Mouse (Mus musculus) kidney, postnatal 0 days (tissue): ENCODE results near the gene Olfr183. TPM values are rescaled to one million over a fixed set of nuclear protein-coding genes. Genes with fewer than 3 reads are reported as not detected.
"Not testable (repeated sequence)": the region's sequence is repeated elsewhere in the genome, so short reads cannot be mapped to it uniquely, and the experiment has no call there.

Experiments used
- ATAC-seq: fragments of 200-750 bp; cut with Nextera tagmentation; replicated peaks from 2 replicates; pipeline ENCODE4 v1.8.0; 2017; ENCODE audit warnings: low read depth, moderate number of reproducible peaks, moderate TSS enrichment, moderate library complexity; ENCODE audit not compliant: low FRiP score
- DNase-seq: peaks from one replicate; pipeline ENCODE4 v3.0.0-alpha.2; 2016; ENCODE audit warnings: low spot score
- H3K27ac ChIP-seq: fragments of 300-500 bp; sonication (generic); 2 replicates; pipeline ENCODE4 v1.5.1; 2014; ENCODE audit warnings: mild to moderate bottlenecking
- H3K27me3 ChIP-seq: fragments of 300-500 bp; sonication (generic); 2 replicates; pipeline ENCODE4 v1.6.1; 2014; ENCODE audit warnings: low read length, mixed read lengths; ENCODE audit not compliant: insufficient read depth
- H3K36me3 ChIP-seq: fragments of 300-500 bp; sonication (generic); 2 replicates; pipeline ENCODE4 v1.6.1; 2014; ENCODE audit warnings: low read length, mixed read lengths; ENCODE audit not compliant: insufficient read depth
- H3K4me1 ChIP-seq: fragments of 300-500 bp; sonication (generic); replicated peaks from 2 replicates; pipeline ENCODE4 v1.6.1; 2014; ENCODE audit warnings: antibody characterized with exemption, low read length, mixed read lengths; ENCODE audit not compliant: insufficient read depth
- H3K4me2 ChIP-seq: fragments of 300-500 bp; sonication (generic); 2 replicates; pipeline ENCODE4 v1.6.1; 2014; ENCODE audit warnings: mild to moderate bottlenecking, low read length, moderate library complexity, mixed read lengths
- H3K4me3 ChIP-seq: fragments of 300-500 bp; sonication (generic); replicated peaks from 2 replicates; pipeline ENCODE4 v1.5.1; 2014; ENCODE audit warnings: low read depth, low read length
- H3K9ac ChIP-seq: fragments of 300-500 bp; sonication (generic); 2 replicates; pipeline ENCODE4 v1.6.1; 2014; ENCODE audit warnings: low read depth, low read length
- H3K9me3 ChIP-seq: fragments of 300-500 bp; sonication (generic); replicated peaks from 2 replicates; pipeline ENCODE4 v1.6.1; 2016; ENCODE audit warnings: low read length, inconsistent platforms, mixed read lengths
- CTCF ChIP-seq: IDR thresholded peaks from 2 replicates; pipeline ENCODE4 v1.5.1; 2016; ENCODE audit warnings: antibody characterized with exemption, low read depth, mild to moderate bottlenecking, moderate library complexity
- WGBS: fragments of 180-500 bp; shearing (Covaris S2); extraction: QIAGEN DNeasy Blood & Tissue Kit; methylation state at CpG from one replicate; pipeline ENCODE4 v1.1.7; 2014; 5-methylcytosine and 5-hydroxymethylcytosine counted together
- polyA plus RNA-seq: library from polyadenylated mRNA; unstranded; fragments of >200 nt; fragmentation: Nextera tagmentation; extraction: Ambion mirVana; gene quantifications from 2 replicates; pipeline ENCODE4 v1.2.1, GENCODE M21; 2015

Olfr183 gene
- polyA plus RNA-seq, 1 experiment from 2014 or later, result not detected

- H3K27me3 ChIP-seq, result no peaks in the 10 kb centered on the region
- DNase-seq (no peak), ATAC-seq (no peak)
- no peak overlapping the region for H3K27ac ChIP-seq
- WGBS, result 68% methylated on average over 1 of the region's 1 CpGs
- no peaks in the 10 kb centered on the region for H3K9me3 ChIP-seq
- H3K36me3 ChIP-seq, result no peaks in the 10 kb centered on the region
- no peaks in the 10 kb centered on the region for H3K4me1 ChIP-seq
- H3K4me3 ChIP-seq, result no peak overlapping the region
- no peak for TF ChIP-seq CTCF
- H3K9ac ChIP-seq, result no peak overlapping the region
- H3K4me2 ChIP-seq, result no peak overlapping the region
These were observed 53.7 kb downstream of the Olfr183 start for GRCm38 (mm10) chr16:59048860-59049259.

GRCm38 (mm10) chr16:59049286-59049685 is 54.1 kb downstream of the Olfr183 start:
- H3K4me2 ChIP-seq, H3K9ac ChIP-seq, H3K27me3 ChIP-seq, H3K4me1 ChIP-seq, H3K9me3 ChIP-seq, H3K4me3 ChIP-seq, DNase-seq, H3K36me3 ChIP-seq, ATAC-seq, H3K27ac ChIP-seq: not testable (repeated sequence)
- WGBS, result 87% methylated on average over 2 of the region's 2 CpGs

Other genes starting within 250 kb of the Olfr183 start
- gene Olfr172, start 232.2 kb upstream of the Olfr183 start, polyA plus RNA-seq, result not detected in 2 replicates
- gene Olfr173, start 195.1 kb upstream of the Olfr183 start, polyA plus RNA-seq, result not detected in 2 replicates
- gene Olfr175-ps1, start 168.6 kb upstream of the Olfr183 start, polyA plus RNA-seq, result not detected in 2 replicates
- gene Olfr177, start 120.6 kb upstream of the Olfr183 start, polyA plus RNA-seq, result not detected in 2 replicates
- gene Olfr178, start 103.3 kb upstream of the Olfr183 start, polyA plus RNA-seq, result not detected in 2 replicates
- gene Olfr181, start 66.6 kb upstream of the Olfr183 start, polyA plus RNA-seq, result not detected in 2 replicates
- not detected in 2 replicates for gene Olfr180, start 66.0 kb upstream of the Olfr183 start, polyA plus RNA-seq
- not detected in 2 replicates for gene Olfr186, start 34.9 kb downstream of the Olfr183 start, polyA plus RNA-seq
- gene Olfr187, start 44.4 kb downstream of the Olfr183 start, polyA plus RNA-seq, result not detected in 2 replicates
- gene Olfr190, start 82.6 kb downstream of the Olfr183 start, polyA plus RNA-seq, result not detected in 2 replicates
- not detected in 2 replicates for gene Olfr191, start 94.5 kb downstream of the Olfr183 start, polyA plus RNA-seq
- not detected in 2 replicates for gene Olfr193, start 116.5 kb downstream of the Olfr183 start, polyA plus RNA-seq
- gene Olfr194, start 125.7 kb downstream of the Olfr183 start, polyA plus RNA-seq, result not detected in 2 replicates
- gene Olfr195, start 151.7 kb downstream of the Olfr183 start, polyA plus RNA-seq, result 0.24 and 0.34 TPM in 2 replicates
- not detected in 2 replicates for gene Olfr196, start 175.1 kb downstream of the Olfr183 start, polyA plus RNA-seq
- gene Olfr198, start 208.2 kb downstream of the Olfr183 start, polyA plus RNA-seq, result not detected in 2 replicates
- gene Olfr199, start 224.4 kb downstream of the Olfr183 start, polyA plus RNA-seq, result not detected in 2 replicates